Mouse (Mus musculus): ENCODE measurements around the gene Dnlz. TPM values are rescaled to one million over a fixed set of nuclear protein-coding genes. Genes with fewer than 3 reads are reported as not detected.

Dnlz gene
- total and polyA plus RNA-seq, 3 experiments: 21.8 to 27.7 TPM; not detected in 1

DNA sequence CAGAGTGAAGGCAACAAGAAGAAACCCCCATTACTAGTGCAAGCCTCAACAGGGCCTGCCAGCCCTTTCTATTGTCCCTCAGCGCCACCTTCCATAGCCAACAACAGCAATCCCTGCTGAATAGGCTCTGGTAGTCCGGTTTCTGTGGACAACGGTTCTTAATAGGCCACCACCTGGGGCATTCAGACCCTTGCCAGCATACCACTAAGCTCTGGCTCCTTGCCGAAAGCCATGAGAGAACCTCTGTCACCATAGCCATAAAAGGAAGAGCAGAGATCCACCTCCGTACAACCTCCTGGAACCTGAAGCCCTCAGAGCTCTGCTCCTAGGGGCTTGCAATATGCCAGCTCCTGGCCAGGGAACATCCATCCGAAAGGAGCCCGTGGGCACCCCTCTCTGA lies 52.6 kb downstream of the Dnlz start:
- Histone ChIP-seq H3K36me3 (ENCODE audit: control insufficient read depth in 1 of 2, insufficient read depth in 2 of 2, low read length in 2 of 2) (no peaks in the 10 kb centered on the region), H3K27ac (ENCODE audit: control insufficient read depth, low read depth, low read length) (no peak overlapping the region), H3K27me3 (ENCODE audit: control insufficient read depth in 1 of 2, insufficient read depth in 2 of 2, low read length in 2 of 2) (peaks cover 0 to 6% of the 10 kb centered on the region in 2 experiments), H3K9ac (ENCODE audit: control insufficient read depth, low read depth, low read length, poor library complexity, severe bottlenecking) (no peak overlapping the region), H3K79me2 (ENCODE audit: control insufficient read depth, insufficient read depth, low read length, poor library complexity) (no peaks in the 10 kb centered on the region), H3K9me3 (replicated peaks; ENCODE audit: insufficient read depth, low read length) (no peaks in the 10 kb centered on the region), H3K4me1 (ENCODE audit: control insufficient read depth in 1 of 2, insufficient read depth in 2 of 2, low read length in 2 of 2) (no peaks in the 10 kb centered on the region), H3K4me3 (ENCODE audit: control insufficient read depth in 1 of 2, insufficient read depth in 1 of 2, low read depth in 2 of 2, low read length in 2 of 2) (no peak overlapping the region)
- no peak for DNase-seq (ENCODE audit: low read depth, low spot score)
- TF ChIP-seq CTCF (IDR thresholded peaks at IDR 0.05 in 2 of 3, conservative IDR thresholded peaks at IDR 0.05 in 1 of 3; ENCODE audit: control insufficient read depth in 1 of 3, insufficient read depth in 1 of 3, low read depth in 2 of 3, low read length in 3 of 3, poor library complexity in 1 of 3, severe bottlenecking in 1 of 3) (no peak), NRF1 (IDR thresholded peaks at IDR 0.05; ENCODE audit: insufficient read depth, low read depth, low read length, poor library complexity, severe bottlenecking) (no peak), CHD2 (IDR thresholded peaks at IDR 0.05; ENCODE audit: low read length) (no peak), EP300 (IDR thresholded peaks at IDR 0.05; ENCODE audit: low read depth in 1 of 2, low read length in 2 of 2) (no peak), ZNF384 (IDR thresholded peaks at IDR 0.05; ENCODE audit: low read depth, low read length) (no peak), MYB (IDR thresholded peaks at IDR 0.05; ENCODE audit: low read depth, low read length) (no peak), ETS1 (IDR thresholded peaks at IDR 0.05; ENCODE audit: low read depth, low read length) (no peak), SMC3 (IDR thresholded peaks at IDR 0.05; ENCODE audit: low read depth, low read length) (no peak), ELF1 (IDR thresholded peaks at IDR 0.05; ENCODE audit: low read depth, low read length) (no peak), CHD1 (IDR thresholded peaks at IDR 0.05; ENCODE audit: low read depth, low read length) (no peak), MAZ (IDR thresholded peaks at IDR 0.05; ENCODE audit: low read depth, low read length) (no peak), ZC3H11A (IDR thresholded peaks at IDR 0.05; ENCODE audit: low read depth, low read length) (no peak), MAX (IDR thresholded peaks at IDR 0.05; ENCODE audit: low read length) (no peak), NELFE (IDR thresholded peaks at IDR 0.05; ENCODE audit: low read depth, low read length) (no peak), JUND (IDR thresholded peaks at IDR 0.05; ENCODE audit: low read depth, low read length) (no peak), USF1 (IDR thresholded peaks at IDR 0.05; ENCODE audit: low read depth, low read length) (no peak)

DNA sequence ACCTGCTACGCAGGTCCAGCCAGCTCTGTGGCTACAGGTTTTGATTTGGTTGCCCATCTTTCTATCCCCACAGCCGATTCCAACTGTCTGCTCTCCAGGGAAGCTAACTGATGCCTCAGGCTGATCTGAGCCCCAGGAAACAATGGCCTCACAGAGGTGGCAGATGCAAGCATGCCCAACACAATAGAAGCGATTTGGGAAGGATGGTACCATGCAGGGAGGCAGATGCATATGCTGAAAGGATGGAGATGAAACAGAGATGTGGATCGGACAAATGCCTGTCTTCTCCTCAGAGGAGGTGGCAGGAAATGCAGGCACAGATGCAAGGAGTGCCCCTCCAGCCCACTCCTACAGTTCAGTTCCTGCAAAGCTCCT lies 53.1 kb downstream of the Dnlz start:
- no peaks in the 10 kb centered on the region for H3K36me3 ChIP-seq (ENCODE audit: control insufficient read depth in 1 of 2, insufficient read depth in 2 of 2, low read length in 2 of 2)
- TF ChIP-seq CHD1 (IDR thresholded peaks at IDR 0.05; ENCODE audit: low read depth, low read length) (no peak), TAL1 (IDR thresholded peaks at IDR 0.05; ENCODE audit: low read length) (no peak), CHD2 (IDR thresholded peaks at IDR 0.05; ENCODE audit: low read length) (no peak), MAX (IDR thresholded peaks at IDR 0.05; ENCODE audit: low read length) (no peak), E2F4 (IDR thresholded peaks at IDR 0.05; ENCODE audit: borderline replicate concordance, low read depth, low read length) (no peak)
- no peaks in the 10 kb centered on the region for H3K79me2 ChIP-seq (ENCODE audit: control insufficient read depth, insufficient read depth, low read length, poor library complexity)
- peaks cover 0 to 6% of the 10 kb centered on the region in 2 experiments for H3K27me3 ChIP-seq (ENCODE audit: control insufficient read depth in 1 of 2, insufficient read depth in 2 of 2, low read length in 2 of 2)
- H3K4me3 ChIP-seq (ENCODE audit: control insufficient read depth in 1 of 2, insufficient read depth in 1 of 2, low read depth in 2 of 2, low read length in 2 of 2): no peak overlapping the region
- no peaks in the 10 kb centered on the region for H3K9me3 ChIP-seq (replicated peaks; ENCODE audit: insufficient read depth, low read length)
- H3K4me1 ChIP-seq (ENCODE audit: control insufficient read depth in 1 of 2, insufficient read depth in 2 of 2, low read length in 2 of 2): no peaks in the 10 kb centered on the region
- DNase-seq (ENCODE audit: low read depth, low spot score): no peak
- H3K9ac ChIP-seq (ENCODE audit: control insufficient read depth, low read depth, low read length, poor library complexity, severe bottlenecking): no peak overlapping the region
- H3K27ac ChIP-seq (ENCODE audit: control insufficient read depth, low read depth, low read length): no peak overlapping the region
